Mouse (Mus musculus): ENCODE measurements at regions not wholly inside any gene's neighbourhood (a gene's known extent, or its start where the extent isn't known, plus 50 kb on each side); places are given as distances from the start of the nearest gene placed in this dataset.

DNA sequence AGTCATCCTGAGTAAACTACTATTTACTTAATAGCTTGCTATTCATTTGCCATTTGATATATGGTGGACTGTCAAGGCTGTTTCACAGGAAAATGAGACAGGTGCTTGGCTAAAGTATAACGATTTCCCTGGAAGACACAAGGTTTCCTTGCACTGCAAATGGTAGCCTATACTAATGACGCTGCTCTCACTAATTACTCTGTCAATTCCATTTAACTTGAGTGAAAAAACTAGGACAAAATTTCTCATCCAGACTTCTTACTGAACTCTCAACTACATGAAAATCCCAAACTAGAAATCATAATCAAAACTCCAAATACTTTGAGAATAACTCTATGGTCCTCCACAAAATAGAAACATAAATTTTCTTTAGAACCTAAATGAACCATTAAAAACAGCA is 609.5 kb downstream of the Rapgef2 start:
- H3K4me3 ChIP-seq (replicated peaks; ENCODE audit: low read length): no peak overlapping the region
- no peaks in the 10 kb centered on the region for H3K4me1 ChIP-seq (replicated peaks; ENCODE audit: low read depth, low read length)
- no peaks in the 10 kb centered on the region for H3K9me3 ChIP-seq (ENCODE audit: low read length)
- H3K36me3 ChIP-seq (ENCODE audit: insufficient read depth, low read length): no peaks in the 10 kb centered on the region
- H3K27me3 ChIP-seq (ENCODE audit: insufficient read depth, low read length): no peaks in the 10 kb centered on the region
- TF ChIP-seq CTCF (conservative IDR thresholded peaks at IDR 0.05; ENCODE audit: low read length): no peak

DNA sequence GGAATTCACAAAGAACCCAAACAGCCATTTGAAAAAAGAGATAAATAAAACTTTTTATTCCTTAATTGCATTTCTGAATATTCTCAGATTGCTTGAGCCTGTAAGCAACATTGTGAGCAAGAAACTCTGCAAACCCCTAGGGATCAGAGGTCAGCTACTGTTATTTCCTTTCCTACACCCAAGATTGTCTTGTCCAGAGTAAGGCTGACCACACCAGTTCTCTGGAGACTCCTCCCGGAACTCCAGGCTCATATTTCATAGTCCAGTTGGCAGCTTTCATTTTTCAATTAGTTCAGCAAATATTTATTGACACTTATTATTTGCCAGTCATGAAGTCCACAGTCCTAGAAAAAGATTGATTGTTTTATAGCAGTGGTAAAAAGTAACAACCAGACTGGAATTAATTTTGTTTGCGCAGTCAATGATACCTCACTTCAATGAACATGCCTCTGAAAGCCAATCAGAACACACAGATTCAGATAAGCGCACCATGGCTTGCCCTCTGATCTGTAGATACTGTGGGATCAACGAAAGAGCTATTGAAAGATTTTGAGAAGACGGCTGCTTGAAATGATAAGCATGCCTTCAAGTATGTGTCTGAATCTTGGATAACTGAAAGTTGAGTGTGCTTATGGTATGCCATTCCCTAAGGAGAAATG is 611.7 kb downstream of the Rapgef2 start:
- H3K4me3 ChIP-seq (replicated peaks; ENCODE audit: low read length): no peak overlapping the region
- H3K36me3 ChIP-seq (ENCODE audit: insufficient read depth, low read length): no peaks in the 10 kb centered on the region
- H3K9me3 ChIP-seq (ENCODE audit: low read length): no peaks in the 10 kb centered on the region
- H3K4me1 ChIP-seq (replicated peaks; ENCODE audit: low read depth, low read length): no peaks in the 10 kb centered on the region
- no peaks in the 10 kb centered on the region for H3K27me3 ChIP-seq (ENCODE audit: insufficient read depth, low read length)
- TF ChIP-seq CTCF (conservative IDR thresholded peaks at IDR 0.05; ENCODE audit: low read length) (no peak), NANOG (IDR thresholded peaks at IDR 0.05; ENCODE audit: borderline replicate concordance, low read length) (no peak), POU5F1 (IDR thresholded peaks at IDR 0.05; ENCODE audit: borderline replicate concordance, low read length) (no peak)

DNA sequence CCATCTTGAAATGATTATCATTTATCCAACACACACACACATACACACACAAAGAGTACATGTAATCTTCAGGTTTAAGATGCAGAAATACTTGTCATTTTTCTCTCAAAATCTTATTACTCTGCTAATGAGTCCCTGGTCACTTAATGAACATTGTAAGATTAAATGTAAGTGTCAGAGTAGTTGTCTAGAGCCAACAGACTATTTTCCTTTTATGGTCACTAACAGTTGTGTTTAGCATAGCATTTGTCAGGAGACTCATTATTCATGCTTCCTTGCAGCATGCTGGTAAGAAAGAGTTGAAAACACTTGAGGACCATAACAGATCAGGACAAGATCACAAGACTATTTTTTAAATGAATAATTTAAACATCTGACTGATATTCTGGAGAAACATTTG is 618.3 kb downstream of the Rapgef2 start:
- Histone ChIP-seq H3K4me1 (replicated peaks; ENCODE audit: low read depth, low read length) (no peaks in the 10 kb centered on the region), H3K4me3 (replicated peaks; ENCODE audit: low read length) (no peak overlapping the region), H3K9me3 (ENCODE audit: low read length) (no peaks in the 10 kb centered on the region), H3K36me3 (ENCODE audit: insufficient read depth, low read length) (no peaks in the 10 kb centered on the region), H3K27me3 (ENCODE audit: insufficient read depth, low read length) (no peaks in the 10 kb centered on the region)
- no peak for TF ChIP-seq POU5F1 (IDR thresholded peaks at IDR 0.05; ENCODE audit: borderline replicate concordance, low read length)
- no peak for TF ChIP-seq CTCF (conservative IDR thresholded peaks at IDR 0.05; ENCODE audit: low read length)
- no peak for TF ChIP-seq NANOG (IDR thresholded peaks at IDR 0.05; ENCODE audit: borderline replicate concordance, low read length)

DNA sequence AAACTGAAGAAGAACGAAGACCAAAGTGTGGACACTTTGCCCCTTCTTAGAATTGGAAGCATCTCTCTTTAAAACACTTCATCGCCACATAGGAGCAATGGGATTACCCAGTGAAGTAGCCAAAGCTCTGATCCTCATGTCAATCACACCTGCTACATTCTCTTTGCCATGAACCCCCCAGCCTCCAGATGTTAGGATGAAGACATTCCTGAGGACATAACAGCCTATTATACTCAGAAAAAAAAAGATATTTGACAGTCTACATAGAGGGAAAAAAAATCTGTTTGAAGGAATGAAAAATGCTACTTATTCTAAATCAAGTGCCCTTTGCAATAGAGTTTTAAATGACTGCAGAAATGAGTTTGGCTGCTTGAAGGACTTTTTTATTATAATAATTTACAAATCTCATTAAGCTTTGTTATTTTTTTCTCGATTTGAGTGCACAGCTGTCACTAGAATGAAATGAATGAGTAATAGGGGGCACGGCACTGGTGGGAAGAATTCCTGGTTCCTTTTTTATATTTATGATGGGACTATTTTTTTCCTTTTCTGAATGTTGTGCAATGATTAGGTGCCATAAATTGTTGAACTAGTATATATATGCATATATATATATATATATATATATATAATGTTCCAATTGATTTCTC is 618.8 kb downstream of the Rapgef2 start:
- H3K27me3 ChIP-seq (ENCODE audit: insufficient read depth, low read length): no peaks in the 10 kb centered on the region
- H3K4me1 ChIP-seq (replicated peaks; ENCODE audit: low read depth, low read length): no peaks in the 10 kb centered on the region
- H3K9me3 ChIP-seq (ENCODE audit: low read length): peaks cover 4% of the 10 kb centered on the region
- no peaks in the 10 kb centered on the region for H3K36me3 ChIP-seq (ENCODE audit: insufficient read depth, low read length)
- no peak overlapping the region for H3K4me3 ChIP-seq (replicated peaks; ENCODE audit: low read length)
- TF ChIP-seq CTCF (conservative IDR thresholded peaks at IDR 0.05; ENCODE audit: low read length) (no peak), POU5F1 (IDR thresholded peaks at IDR 0.05; ENCODE audit: borderline replicate concordance, low read length) (no peak), NANOG (IDR thresholded peaks at IDR 0.05; ENCODE audit: borderline replicate concordance, low read length) (no peak)

DNA sequence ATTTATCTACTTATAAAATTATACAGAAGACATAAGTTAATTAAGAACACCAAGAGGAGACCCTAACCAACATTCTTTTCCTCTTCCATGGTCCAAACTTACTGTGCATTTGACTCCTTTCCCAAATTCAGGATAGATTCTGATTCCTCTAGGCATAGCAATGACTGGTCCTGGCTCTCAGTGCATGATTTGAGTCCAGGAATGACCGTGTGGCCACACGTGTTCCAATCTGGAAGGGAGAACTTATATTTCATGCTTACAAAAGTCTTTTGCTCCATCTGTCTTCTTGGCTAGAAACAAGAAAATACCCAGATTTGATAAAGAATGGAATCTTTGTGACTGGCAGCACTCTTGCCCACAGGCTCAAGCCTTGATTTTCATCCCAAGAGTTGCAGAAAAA is 638.2 kb downstream of the Rapgef2 start:
- no peak overlapping the region for H3K4me3 ChIP-seq (replicated peaks; ENCODE audit: low read length)
- H3K9me3 ChIP-seq (ENCODE audit: low read length): no peaks in the 10 kb centered on the region
- H3K27me3 ChIP-seq (ENCODE audit: insufficient read depth, low read length): no peaks in the 10 kb centered on the region
- no peaks in the 10 kb centered on the region for H3K4me1 ChIP-seq (replicated peaks; ENCODE audit: low read depth, low read length)
- TF ChIP-seq CTCF (conservative IDR thresholded peaks at IDR 0.05; ENCODE audit: low read length) (no peak), NANOG (IDR thresholded peaks at IDR 0.05; ENCODE audit: borderline replicate concordance, low read length) (no peak), POU5F1 (IDR thresholded peaks at IDR 0.05; ENCODE audit: borderline replicate concordance, low read length) (no peak)
- no peaks in the 10 kb centered on the region for H3K36me3 ChIP-seq (ENCODE audit: insufficient read depth, low read length)

DNA sequence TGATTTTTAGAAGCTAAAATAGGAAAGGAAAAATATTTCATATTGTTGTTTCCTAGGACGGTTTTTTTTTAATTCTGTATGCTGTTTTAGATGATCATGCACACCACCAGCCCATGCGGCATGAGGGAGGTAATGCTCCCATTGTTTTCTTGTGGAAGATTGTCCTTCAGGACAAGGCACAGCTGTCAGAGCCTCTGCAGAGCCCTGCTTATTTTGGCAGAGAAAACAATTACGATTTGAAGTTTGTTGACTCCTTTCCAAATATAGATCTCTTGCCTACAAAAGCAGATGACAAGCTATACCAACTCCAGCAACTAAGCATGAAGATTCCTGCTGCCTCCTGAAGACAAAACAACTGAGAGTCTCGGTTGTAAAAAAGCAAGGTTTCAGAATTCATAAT is 650.9 kb downstream of the Rapgef2 start:
- H3K27me3 ChIP-seq (ENCODE audit: insufficient read depth, low read length): no peaks in the 10 kb centered on the region
- no peaks in the 10 kb centered on the region for H3K4me1 ChIP-seq (replicated peaks; ENCODE audit: low read depth, low read length)
- H3K9me3 ChIP-seq (ENCODE audit: low read length): peaks cover 14% of the 10 kb centered on the region
- no peaks in the 10 kb centered on the region for H3K36me3 ChIP-seq (ENCODE audit: insufficient read depth, low read length)
- TF ChIP-seq CTCF (conservative IDR thresholded peaks at IDR 0.05; ENCODE audit: low read length): no peak
- no peak overlapping the region for H3K4me3 ChIP-seq (replicated peaks; ENCODE audit: low read length)

DNA sequence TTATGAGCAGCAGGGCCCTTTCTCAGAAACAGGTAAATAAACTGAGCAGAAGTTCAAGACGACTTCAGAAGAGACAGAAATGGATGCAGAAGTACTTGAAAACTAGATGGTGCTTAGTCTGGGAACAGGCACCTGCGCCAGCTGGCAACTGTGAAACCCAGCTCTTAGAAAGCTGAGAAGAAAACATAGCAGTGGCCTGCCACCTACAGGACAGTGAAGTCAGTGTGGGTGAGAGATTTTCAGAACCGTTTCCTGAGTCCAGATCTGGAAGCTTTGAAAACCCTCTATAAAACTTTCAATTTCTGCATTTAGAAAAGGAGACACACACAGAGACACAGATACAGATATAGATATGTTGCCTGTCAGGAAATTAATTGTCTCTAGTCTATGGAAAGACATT is 667.4 kb downstream of the Rapgef2 start:
- H3K4me3 ChIP-seq (replicated peaks; ENCODE audit: low read length): no peak overlapping the region
- no peaks in the 10 kb centered on the region for H3K27me3 ChIP-seq (ENCODE audit: insufficient read depth, low read length)
- H3K36me3 ChIP-seq (ENCODE audit: insufficient read depth, low read length): no peaks in the 10 kb centered on the region
- H3K9me3 ChIP-seq (ENCODE audit: low read length): no peaks in the 10 kb centered on the region
- no peaks in the 10 kb centered on the region for H3K4me1 ChIP-seq (replicated peaks; ENCODE audit: low read depth, low read length)
- TF ChIP-seq NANOG (IDR thresholded peaks at IDR 0.05; ENCODE audit: borderline replicate concordance, low read length) (no peak), CTCF (conservative IDR thresholded peaks at IDR 0.05; ENCODE audit: low read length) (peak; percentile 19), POU5F1 (IDR thresholded peaks at IDR 0.05; ENCODE audit: borderline replicate concordance, low read length) (no peak)

DNA sequence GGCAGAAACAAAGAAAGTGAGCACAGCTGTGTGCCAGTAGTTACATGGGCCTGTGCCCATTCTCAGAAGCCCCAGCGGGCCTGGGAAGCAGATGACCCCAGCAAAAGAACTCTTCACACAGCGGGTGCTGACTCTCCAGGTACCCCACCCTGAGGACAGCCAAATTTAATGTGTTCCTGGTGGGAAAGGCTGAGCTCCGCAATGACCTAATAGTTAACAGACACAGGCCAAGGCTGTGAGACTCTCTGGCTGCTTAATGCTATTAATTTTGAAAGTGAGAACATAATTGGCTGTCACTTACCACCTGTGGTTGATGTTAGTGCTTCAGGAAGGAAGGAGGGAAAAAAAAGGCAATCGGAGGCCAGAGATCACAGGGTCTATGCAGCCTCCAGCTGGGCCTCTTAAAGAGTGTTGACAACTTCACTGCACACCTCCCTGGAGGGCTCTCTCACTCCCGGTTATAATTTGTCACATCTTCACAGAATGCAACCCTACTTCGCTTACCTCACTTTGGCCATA is 691.5 kb downstream of the Rapgef2 start:
- no peaks in the 10 kb centered on the region for H3K9me3 ChIP-seq (ENCODE audit: low read length)
- H3K4me3 ChIP-seq (replicated peaks; ENCODE audit: low read length): no peak overlapping the region
- TF ChIP-seq NANOG (IDR thresholded peaks at IDR 0.05; ENCODE audit: borderline replicate concordance, low read length) (no peak), CTCF (conservative IDR thresholded peaks at IDR 0.05; ENCODE audit: low read length) (no peak), POU5F1 (IDR thresholded peaks at IDR 0.05; ENCODE audit: borderline replicate concordance, low read length) (no peak)
- no peaks in the 10 kb centered on the region for H3K4me1 ChIP-seq (replicated peaks; ENCODE audit: low read depth, low read length)
- no peaks in the 10 kb centered on the region for H3K36me3 ChIP-seq (ENCODE audit: insufficient read depth, low read length)
- no peaks in the 10 kb centered on the region for H3K27me3 ChIP-seq (ENCODE audit: insufficient read depth, low read length)

DNA sequence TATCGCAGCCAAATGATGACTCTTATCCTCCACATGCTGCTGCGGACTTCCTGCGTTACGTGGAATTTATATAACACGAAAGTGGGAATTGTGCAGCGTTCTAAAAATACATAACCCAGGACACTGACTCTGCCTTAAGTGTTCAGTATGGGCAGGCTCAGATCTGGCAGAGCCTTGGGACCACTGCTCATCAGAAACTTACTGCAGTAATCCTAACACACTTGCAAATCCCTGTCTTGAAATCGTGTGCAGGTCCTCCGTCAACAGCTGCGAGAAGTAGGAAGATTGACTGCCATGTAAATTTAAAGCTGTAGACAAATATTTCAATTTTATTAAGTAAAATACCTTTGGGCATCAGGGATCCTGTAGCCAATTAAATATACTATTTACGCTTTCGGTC is 692.0 kb downstream of the Rapgef2 start:
- Histone ChIP-seq H3K4me3 (replicated peaks; ENCODE audit: low read length) (no peak overlapping the region), H3K9me3 (ENCODE audit: low read length) (no peaks in the 10 kb centered on the region), H3K27me3 (ENCODE audit: insufficient read depth, low read length) (no peaks in the 10 kb centered on the region), H3K4me1 (replicated peaks; ENCODE audit: low read depth, low read length) (no peaks in the 10 kb centered on the region), H3K36me3 (ENCODE audit: insufficient read depth, low read length) (no peaks in the 10 kb centered on the region)
- TF ChIP-seq NANOG (IDR thresholded peaks at IDR 0.05; ENCODE audit: borderline replicate concordance, low read length) (no peak), POU5F1 (IDR thresholded peaks at IDR 0.05; ENCODE audit: borderline replicate concordance, low read length) (no peak), CTCF (conservative IDR thresholded peaks at IDR 0.05; ENCODE audit: low read length) (no peak)
